Mouse (Mus musculus) small intestine, adult 2 months (tissue): ENCODE measurements around the gene Th.

Source experiments
- CTCF ChIP-seq: fragments of 200-500 bp; IDR thresholded peaks from 2 replicates; pipeline ENCODE4 v1.5.1; 2012; ENCODE audit warnings: low read depth, mild to moderate bottlenecking, control low read depth, inconsistent platforms, low read length, moderate library complexity, mixed read lengths; ENCODE audit not compliant: insufficient replicate concordance, insufficient read length; ENCODE audit errors: extremely low read depth
- POLR2A ChIP-seq: fragments of 200-500 bp; IDR thresholded peaks from 2 replicates; pipeline ENCODE4 v1.6.1; 2012; ENCODE audit warnings: low read depth, mild to moderate bottlenecking, control low read depth, inconsistent platforms, low read length, moderate library complexity

DNA sequence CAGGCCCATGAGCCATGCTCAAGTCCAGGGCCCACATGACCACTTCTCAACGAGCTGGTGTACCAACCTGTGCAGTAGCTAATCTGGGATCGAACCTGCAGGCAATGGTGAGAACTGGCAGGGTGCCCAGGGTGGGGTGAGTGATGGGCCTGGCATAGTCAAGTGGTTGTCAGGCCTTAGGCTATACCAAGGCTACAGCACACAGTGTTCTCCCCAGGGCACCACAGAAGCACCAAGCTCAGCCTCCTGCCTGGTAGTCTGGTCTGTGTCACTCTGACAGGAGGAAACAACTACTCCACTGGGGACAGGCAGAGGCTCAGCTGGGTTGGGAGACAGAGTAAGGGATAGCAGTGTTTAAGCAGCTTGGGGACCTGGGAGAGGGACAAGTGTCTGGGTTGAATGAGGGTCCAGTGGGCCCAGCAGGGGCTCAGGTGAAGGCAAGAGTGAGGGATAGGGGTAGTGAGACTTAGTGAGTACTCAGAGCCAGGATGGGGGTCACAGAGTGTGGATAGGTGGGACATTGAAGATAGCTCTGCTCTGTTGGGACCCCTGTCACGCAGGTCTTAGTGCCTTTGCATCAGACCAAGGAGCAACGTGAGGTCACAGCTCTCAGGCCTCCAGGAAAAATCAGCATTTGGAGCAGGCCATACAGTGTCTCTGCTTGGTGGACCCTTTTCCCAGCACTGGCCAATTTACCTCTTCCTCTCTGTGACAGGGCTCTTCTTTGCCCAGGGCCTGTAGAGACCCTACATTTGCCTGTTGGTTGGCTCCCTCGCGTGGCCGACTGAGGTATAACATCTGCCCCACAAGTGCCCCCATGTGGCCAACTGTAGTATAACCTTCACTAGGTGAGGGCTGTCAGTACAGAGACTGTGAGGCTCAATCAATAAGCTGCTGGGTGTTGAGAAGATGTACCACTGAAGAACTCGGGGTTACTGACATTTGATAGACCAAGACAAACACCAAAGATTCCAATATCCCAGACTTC lies 12.0 kb downstream of the Th start:
- TF ChIP-seq CTCF, result peak; percentile 100
- no peak; the same call in 1 of the 2 replicates for TF ChIP-seq POLR2A
